In genomic region chr10:81059603-81060543, GRCm38 (mm10) we compare ENCODE assay signal across 8 mouse cellular contexts. TPM values are rescaled to one million over a fixed set of nuclear protein-coding genes. Genes with fewer than 3 reads are reported as not detected.
DNase-seq lines count a peak whose midpoint lies in the region; ATAC-seq and TF ChIP-seq lines count a peak whose summit lies in the region.

Gene Sgta (minus strand): TSS chr10:81060181.

- peaks cover 3% of the 10 kb centered on the region for H3K9me3 ChIP-seq in CH12.LX (replicated peaks; ENCODE audit: low read length)
- no peaks in the 10 kb centered on the region for H3K9me3 ChIP-seq in forebrain, embryonic 11.5 days (ENCODE audit: control insufficient read depth, low read length)
- no peaks in the 10 kb centered on the region for H3K9me3 ChIP-seq in heart, embryonic 16.5 days (replicated peaks; ENCODE audit: control insufficient read depth, low read length)
- no peaks in the 10 kb centered on the region for H3K9me3 ChIP-seq in liver, embryonic 15.5 days (replicated peaks)
- H3K9me3 ChIP-seq in neural tube, embryonic 12.5 days: no peaks in the 10 kb centered on the region

- peaks cover 8 to 33% of the 10 kb centered on the region in 2 experiments for H3K4me1 ChIP-seq in CH12.LX (ENCODE audit: control insufficient read depth in 1 of 2, insufficient read depth in 2 of 2)
- peaks cover 8% of the 10 kb centered on the region for H3K4me1 ChIP-seq in forebrain, embryonic 11.5 days (replicated peaks; ENCODE audit: control insufficient read depth, insufficient read depth, low read length)
- peaks cover 13% of the 10 kb centered on the region for H3K4me1 ChIP-seq in heart, embryonic 16.5 days (ENCODE audit: control insufficient read depth, insufficient read depth, low read length)
- peaks cover 21% of the 10 kb centered on the region for H3K4me1 ChIP-seq in liver, embryonic 15.5 days (replicated peaks)
- peaks cover 39% of the 10 kb centered on the region for H3K4me1 ChIP-seq in neural tube, embryonic 12.5 days

- no peaks in the 10 kb centered on the region for H3K27me3 ChIP-seq in CH12.LX (replicated peaks)
- H3K27me3 ChIP-seq in forebrain, embryonic 11.5 days (ENCODE audit: control insufficient read depth, insufficient read depth, low read length): no peaks in the 10 kb centered on the region
- no peaks in the 10 kb centered on the region for H3K27me3 ChIP-seq in heart, embryonic 16.5 days (ENCODE audit: control insufficient read depth, insufficient read depth, low read length)
- no peaks in the 10 kb centered on the region for H3K27me3 ChIP-seq in liver, embryonic 15.5 days
- H3K27me3 ChIP-seq in neural tube, embryonic 12.5 days (replicated peaks): no peaks in the 10 kb centered on the region

- no peak for TF ChIP-seq EP300 in CH12.LX (IDR thresholded peaks at IDR 0.05; ENCODE audit: low read length)

- peak; percentile 96 for ATAC-seq in forebrain, embryonic 11.5 days (replicated peaks; ENCODE audit: low FRiP score)
- peak; percentile 95 for ATAC-seq in heart, embryonic 16.5 days (replicated peaks; ENCODE audit: extremely low read depth, insufficient read depth, low FRiP score)
- peak; percentile 79 for ATAC-seq in liver, embryonic 15.5 days (ENCODE audit: insufficient read depth)
- peak; percentile 91 for ATAC-seq in neural tube, embryonic 12.5 days (ENCODE audit: low FRiP score, low read depth)

- peak within 1 kb of the TSS; percentile 90 for H3K4me2 ChIP-seq in CH12.LX (ENCODE audit: insufficient read depth, low read depth, poor library complexity, severe bottlenecking)
- H3K4me2 ChIP-seq in forebrain, embryonic 11.5 days (ENCODE audit: low read depth, low read length, severe bottlenecking): peak within 1 kb of the TSS; percentile 77
- peak within 1 kb of the TSS; percentile 86 for H3K4me2 ChIP-seq in heart, embryonic 16.5 days (ENCODE audit: low read depth, low read length)
- peak within 1 kb of the TSS; percentile 76 for H3K4me2 ChIP-seq in liver, embryonic 15.5 days
- peak within 1 kb of the TSS; percentile 80 for H3K4me2 ChIP-seq in neural tube, embryonic 12.5 days (replicated peaks)

- dilution Hi-C loops in CH12.LX (cut with MboI; ENCODE audit: extremely low pct_ligation_motif_present, extremely low pct_unique_long_range_greater_than_20kb, low sequenced_read_pairs): no loop called here

- peaks cover 43% of the 10 kb centered on the region for H3K79me2 ChIP-seq in CH12.LX (replicated peaks; ENCODE audit: control insufficient read depth, extremely low read depth, insufficient read depth, poor library complexity, severe bottlenecking)

- no peak for TF ChIP-seq CTCF in CH12.LX (conservative IDR thresholded peaks at IDR 0.05 in 1 of 2, IDR thresholded peaks at IDR 0.05 in 1 of 2; ENCODE audit: low read depth in 2 of 2, low read length in 2 of 2)

- H3K36me3 ChIP-seq in CH12.LX (replicated peaks in 1 of 2; ENCODE audit: control insufficient read depth in 1 of 2, insufficient read depth in 1 of 2, low read length in 1 of 2): peaks cover 8 to 38% of the 10 kb centered on the region in 2 experiments
- no peaks in the 10 kb centered on the region for H3K36me3 ChIP-seq in forebrain, embryonic 11.5 days (ENCODE audit: control insufficient read depth, insufficient read depth, low read length)
- H3K36me3 ChIP-seq in heart, embryonic 16.5 days (ENCODE audit: control insufficient read depth, insufficient read depth): no peaks in the 10 kb centered on the region
- H3K36me3 ChIP-seq in liver, embryonic 15.5 days (replicated peaks): no peaks in the 10 kb centered on the region
- peaks cover 16% of the 10 kb centered on the region for H3K36me3 ChIP-seq in neural tube, embryonic 12.5 days

- in situ Hi-C loops in CH12.LX (cut with MboI; ENCODE audit: low pct_ligation_motif_present, low pct_unique_long_range_greater_than_20kb, low sequenced_read_pairs): no loop called here

- TF ChIP-seq RAD21 in CH12.LX (IDR thresholded peaks at IDR 0.05; ENCODE audit: low read depth, low read length): no peak

- peak; percentile 90 for TF ChIP-seq POLR2A in CH12.LX (IDR thresholded peaks at IDR 0.05; ENCODE audit: low read depth, low read length)

- peak within 1 kb of the TSS; percentile 92 for H3K9ac ChIP-seq in CH12.LX (ENCODE audit: insufficient read depth, low read depth)
- H3K9ac ChIP-seq in forebrain, embryonic 11.5 days (ENCODE audit: low read length): peak within 1 kb of the TSS; percentile 75
- H3K9ac ChIP-seq in heart, embryonic 16.5 days (ENCODE audit: low read length): peak within 1 kb of the TSS; percentile 92
- H3K9ac ChIP-seq in liver, embryonic 15.5 days: peak within 1 kb of the TSS; percentile 73
- H3K9ac ChIP-seq in neural tube, embryonic 12.5 days: peak within 1 kb of the TSS; percentile 78

- no peak within 1 kb of the TSS for H3K27ac ChIP-seq in CH12.LX (ENCODE audit: insufficient read depth, low read depth)
- H3K27ac ChIP-seq in forebrain, embryonic 11.5 days (ENCODE audit: low read depth, low read length): 0 out of 2 replicates have a peak within 1 kb of the TSS, but pooled peaks have one; percentile 50
- H3K27ac ChIP-seq in heart, embryonic 16.5 days (ENCODE audit: low read length): peak within 1 kb of the TSS; percentile 68; the same call in 1 of the 2 replicates
- H3K27ac ChIP-seq in liver, embryonic 15.5 days (replicated peaks): peak within 1 kb of the TSS; percentile 51
- no peak within 1 kb of the TSS for H3K27ac ChIP-seq in neural tube, embryonic 12.5 days

- peak within 1 kb of the TSS; percentile 92 to 96 (median 95) for H3K4me3 ChIP-seq in CH12.LX (replicated peaks in 1 of 3; ENCODE audit: low read depth in 2 of 3, low read length in 2 of 3, poor library complexity in 1 of 3)
- peak within 1 kb of the TSS; percentile 83 for H3K4me3 ChIP-seq in forebrain, embryonic 11.5 days (ENCODE audit: low read depth, low read length)
- peak within 1 kb of the TSS; percentile 88 for H3K4me3 ChIP-seq in heart, embryonic 16.5 days (ENCODE audit: low read length)
- peak within 1 kb of the TSS; percentile 83 for H3K4me3 ChIP-seq in liver, embryonic 15.5 days (replicated peaks)
- H3K4me3 ChIP-seq in neural tube, embryonic 12.5 days: peak within 1 kb of the TSS; percentile 79

- DNase-seq in CH12.LX (ENCODE audit: extremely low read depth): peak; percentile 100
- peak; percentile 98 for DNase-seq in c-Kit-positive CD71-positive TER-119-negative erythroid progenitor cells, embryonic 14.5 days (ENCODE audit: low read depth)
- peak; percentile 98 for DNase-seq in forebrain, embryonic 11.5 days (ENCODE audit: low spot score)
- DNase-seq in kidney, postnatal 36 days: peak; percentile 100
- peak; percentile 100 for DNase-seq in telencephalon, adult 2 months (ENCODE audit: low read depth, low spot score)

- under 1% methylated on average over 48 of the region's 48 CpGs for WGBS in forebrain, embryonic 11.5 days
- WGBS in heart, embryonic 16.5 days: under 1% methylated on average over 48 of the region's 48 CpGs
- WGBS in liver, embryonic 15.5 days (ENCODE audit: insufficient replicate concordance): under 1% methylated on average over 48 of the region's 48 CpGs
- under 1% methylated on average over 48 of the region's 48 CpGs for WGBS in neural tube, embryonic 12.5 days

TF ChIP-seq in CH12.LX, 34 proteins besides CTCF, POLR2A, EP300 and RAD21 (continues in another document):
- peak; percentile 81; the same call in 1 of the 2 replicates for TF ChIP-seq MAZ (IDR thresholded peaks at IDR 0.05; ENCODE audit: low read depth, low read length)
- TF ChIP-seq JUN (IDR thresholded peaks at IDR 0.05; ENCODE audit: insufficient read depth, low read depth, low read length): peak; percentile 69
- peak; percentile 93 for TF ChIP-seq MYC (IDR thresholded peaks at IDR 0.05; ENCODE audit: low read depth, low read length)
- no peak for TF ChIP-seq POLR2AphosphoS2 (IDR thresholded peaks at IDR 0.05; ENCODE audit: low read depth, low read length)
- no peak for TF ChIP-seq ZKSCAN1 (IDR thresholded peaks at IDR 0.05; ENCODE audit: borderline replicate concordance, low read depth, low read length)
- TF ChIP-seq JUND (conservative IDR thresholded peaks at IDR 0.05; ENCODE audit: low read depth, low read length): peak; percentile 65
- TF ChIP-seq IRF4 (IDR thresholded peaks at IDR 0.05; ENCODE audit: low read depth, low read length): peak; percentile 9; the same call in 1 of the 2 replicates
- TF ChIP-seq GABPA (IDR thresholded peaks at IDR 0.05; ENCODE audit: insufficient replicate concordance, low read depth, low read length): no peak
- peak; percentile 31; the same call in 1 of the 2 replicates for TF ChIP-seq TCF12 (IDR thresholded peaks at IDR 0.05; ENCODE audit: low read depth, low read length)
- TF ChIP-seq ETS1 (conservative IDR thresholded peaks at IDR 0.05; ENCODE audit: low read depth, low read length): peak; percentile 65
- peak; percentile 69; the same call in 1 of the 2 replicates for TF ChIP-seq KAT2A (IDR thresholded peaks at IDR 0.05; ENCODE audit: insufficient replicate concordance, low read length)
- TF ChIP-seq NRF1 (IDR thresholded peaks at IDR 0.05; ENCODE audit: low read depth, low read length): peak; percentile 100
- TF ChIP-seq E2F4 (IDR thresholded peaks at IDR 0.05; ENCODE audit: insufficient replicate concordance, low read depth, low read length): no peak
- peak; percentile 86 for TF ChIP-seq HCFC1 (IDR thresholded peaks at IDR 0.05; ENCODE audit: low read depth, low read length)
- TF ChIP-seq MEF2A (IDR thresholded peaks at IDR 0.05; ENCODE audit: borderline replicate concordance, low read depth, low read length): no peak
- TF ChIP-seq UBTF (IDR thresholded peaks at IDR 0.05; ENCODE audit: low read depth, low read length): no peak
- no peak for TF ChIP-seq ZMIZ1 (IDR thresholded peaks at IDR 0.05; ENCODE audit: low read depth, low read length)
- TF ChIP-seq MAX (IDR thresholded peaks at IDR 0.05; ENCODE audit: low read length): peak; percentile 99
- TF ChIP-seq MAFK (IDR thresholded peaks at IDR 0.05; ENCODE audit: insufficient replicate concordance, low read length): no peak
- no peak for TF ChIP-seq RCOR1 (conservative IDR thresholded peaks at IDR 0.05; ENCODE audit: low read depth, low read length)
- peak; percentile 96 for TF ChIP-seq MXI1 (IDR thresholded peaks at IDR 0.05; ENCODE audit: low read depth, low read length)
- peak; percentile 97 for TF ChIP-seq USF2 (conservative IDR thresholded peaks at IDR 0.05; ENCODE audit: low read depth, low read length)
- peak; percentile 86 for TF ChIP-seq ZNF384 (IDR thresholded peaks at IDR 0.05; ENCODE audit: low read depth, low read length)

RNA-seq across cellular contexts. Expression of gene Sgta, which starts in this region (rescaled TPM):
- 104 and 110 TPM in 2 replicates for total RNA-seq in CH12.LX (2012; rRNA removed)
- 61.1 and 67.6 TPM in 2 replicates for total RNA-seq in CH12.LX (2014; rRNA removed)
- 118 and 123 TPM in 2 replicates for polyA plus RNA-seq in CH12.LX (2012; ENCODE audit: insufficient read length, low read depth)
- polyA plus RNA-seq in forebrain, embryonic 11.5 days (2014; fragmentation: Nextera tagmentation; extraction: Ambion mirVana): 259 and 265 TPM in 2 replicates
- 166 and 174 TPM in 2 replicates for polyA plus RNA-seq in heart, embryonic 16.5 days (2015; fragmentation: Nextera tagmentation; extraction: Ambion mirVana)
- polyA plus RNA-seq in liver, embryonic 15.5 days (2015; fragmentation: Nextera tagmentation; extraction: Ambion mirVana): 57.0 and 62.9 TPM in 2 replicates
- polyA plus RNA-seq in neural tube, embryonic 12.5 days (2016; fragmentation: Nextera tagmentation; extraction: Ambion mirVana): 272 and 275 TPM in 2 replicates

Comparison
In these comparisons a context has a peak if more than half of its experiments do, and no peak if none do; other contexts are left out.
1. H3K27ac ChIP-seq: peak in forebrain, embryonic 11.5 days (single experiment), heart, embryonic 16.5 days (single experiment) and liver, embryonic 15.5 days (single experiment); none in CH12.LX (single experiment) and neural tube, embryonic 12.5 days (single experiment).
2. Peak in every context shown above with its lines, with median percentiles within 50 percentile points of each other: DNase-seq, H3K4me2 ChIP-seq, H3K4me3 ChIP-seq, H3K9ac ChIP-seq and ATAC-seq.